Mouse (Mus musculus) heart, postnatal 36 days (tissue): ENCODE measurements at regions not wholly inside any gene's neighbourhood (a gene's known extent, or its start where the extent isn't known, plus 50 kb on each side); places are given as distances from the start of the nearest gene placed in this dataset.
A peak's percentile ranks its signal among the peaks of the same experiment; 100 is the strongest.
"Not testable (repeated sequence)": the region's sequence is repeated elsewhere in the genome, so short reads cannot be mapped to it uniquely, and the experiment has no call there.

Source experiments
- DNase-seq, 2 experiments: peaks; one replicate each; pipeline ENCODE4 v3.0.0; 2021 to 2022
- intact Hi-C: fragments of 180-260 bp; cut with DNase I; formaldehyde crosslinking; loops from one replicate; pipeline ENCODE4 v1.15.1; 2025

GRCm38 (mm10) chr7:62179387-62179786 lies 167.0 kb upstream of the Ndn start:
- intact Hi-C loops: loop anchor here (5.0 kb wide), 1 partner anchor 203 kb away; no protein-coding TSS in a partner anchor

DNA sequence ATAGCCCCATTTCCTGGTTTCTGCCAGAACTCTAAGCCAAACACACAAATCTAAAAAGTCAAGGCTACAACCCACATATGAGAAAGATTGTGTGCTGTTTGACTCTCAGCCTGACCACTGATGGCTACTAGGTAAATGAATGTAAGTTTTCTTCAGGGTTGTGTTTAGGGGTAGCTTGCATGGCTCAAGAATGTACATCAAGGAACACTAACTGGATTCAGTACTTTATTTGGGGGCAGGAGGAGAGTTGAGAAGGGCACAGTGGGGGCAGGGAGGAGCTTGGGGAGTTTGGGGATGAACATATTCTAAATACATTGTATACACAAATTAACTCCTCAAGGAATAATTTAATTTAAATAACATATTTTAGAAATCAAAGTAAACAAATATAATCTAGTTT lies 137.8 kb upstream of the Ndn start:
- intact Hi-C loops: no loop called here
- no peak for DNase-seq

More at GRCm38 (mm10) chr7:62179387-62179786, 167.0 kb upstream of the Ndn start:
- DNase-seq: no peak

- DNase-seq: peak in 1 of 2 experiments; percentile 4
- intact Hi-C loops: no loop called here
Measured at GRCm38 (mm10) chr7:62209117-62209700, 137.2 kb upstream of the Ndn start.

- intact Hi-C loops: no loop called here
Measured at GRCm38 (mm10) chr7:62225184-62225583, 121.2 kb upstream of the Ndn start.

DNA sequence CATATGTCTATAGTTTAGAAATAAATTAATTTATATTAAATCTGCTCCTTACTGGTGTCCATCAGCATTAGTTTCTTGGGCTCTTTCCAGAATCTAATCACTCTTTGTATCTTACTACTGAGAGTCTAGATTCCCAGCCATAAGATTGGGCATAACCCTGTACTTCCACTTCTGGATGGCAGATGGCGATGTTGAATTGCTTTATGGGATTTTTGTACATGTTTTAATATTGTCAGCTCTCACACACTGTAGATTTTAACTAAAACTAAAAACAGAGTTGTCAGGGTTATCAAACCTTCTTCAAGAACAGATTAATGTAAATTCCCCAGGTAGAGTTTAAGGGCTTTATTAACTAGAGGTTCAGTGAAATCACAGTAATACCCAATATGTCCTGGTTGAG lies 118.6 kb upstream of the Ndn start:
- no peak for DNase-seq
- intact Hi-C loops: loop anchor here (1.0 kb wide), 1 partner anchor 155 kb away; no protein-coding TSS in a partner anchor

More at GRCm38 (mm10) chr7:62225184-62225583, 121.2 kb upstream of the Ndn start:
- no peak for DNase-seq

- DNase-seq: no peak
- intact Hi-C loops: no loop called here
Measured at GRCm38 (mm10) chr7:62230713-62231112, 115.7 kb upstream of the Ndn start.

DNA sequence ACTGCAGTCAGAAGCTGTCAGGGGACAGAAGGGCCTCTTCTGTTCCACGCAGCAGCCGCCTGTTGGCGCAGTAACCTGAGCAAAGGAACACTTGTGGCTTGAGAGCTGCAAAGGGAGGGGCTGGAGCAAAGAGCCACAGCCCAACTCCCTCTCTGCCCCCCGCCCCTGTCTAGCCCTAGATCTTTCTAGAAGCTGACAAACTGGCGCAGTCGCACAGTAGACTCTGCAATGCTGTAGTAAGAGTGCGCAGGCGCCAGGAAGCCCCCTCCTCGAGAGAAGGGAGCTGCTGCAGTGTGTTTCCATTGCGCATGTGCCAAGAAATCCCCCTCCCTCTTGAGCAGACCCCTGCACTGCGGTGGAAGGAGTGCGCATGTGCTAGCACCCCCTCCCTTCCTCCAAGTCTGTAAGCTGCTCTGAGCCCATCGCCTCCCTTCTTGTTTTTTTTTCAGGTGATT lies 115.2 kb upstream of the Ndn start:
- DNase-seq: no peak
- intact Hi-C loops: no loop called here

GRCm38 (mm10) chr7:62232076-62232475 lies 114.3 kb upstream of the Ndn start:
- intact Hi-C loops: no loop called here
- no peak for DNase-seq

DNA sequence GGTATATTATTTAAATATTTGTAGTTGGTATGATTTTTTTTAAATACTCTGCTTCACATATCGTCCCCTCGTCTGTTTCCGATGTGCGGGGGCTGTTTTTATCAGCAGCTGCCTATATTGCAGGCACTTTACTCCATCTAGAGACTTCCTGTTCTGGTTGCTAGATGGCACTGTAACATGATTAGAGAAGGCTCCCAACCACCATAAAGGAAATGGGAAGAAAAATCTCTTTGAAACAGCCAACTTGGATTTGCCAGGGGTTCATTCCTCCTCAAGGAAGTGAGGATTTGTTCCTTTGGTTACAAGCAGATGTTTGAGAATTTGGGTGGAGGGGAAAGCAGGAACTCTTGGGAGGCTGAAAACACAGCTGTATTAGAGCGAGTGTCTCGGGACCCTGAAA lies 112.3 kb upstream of the Ndn start:
- intact Hi-C loops: no loop called here
- DNase-seq: no peak

DNA sequence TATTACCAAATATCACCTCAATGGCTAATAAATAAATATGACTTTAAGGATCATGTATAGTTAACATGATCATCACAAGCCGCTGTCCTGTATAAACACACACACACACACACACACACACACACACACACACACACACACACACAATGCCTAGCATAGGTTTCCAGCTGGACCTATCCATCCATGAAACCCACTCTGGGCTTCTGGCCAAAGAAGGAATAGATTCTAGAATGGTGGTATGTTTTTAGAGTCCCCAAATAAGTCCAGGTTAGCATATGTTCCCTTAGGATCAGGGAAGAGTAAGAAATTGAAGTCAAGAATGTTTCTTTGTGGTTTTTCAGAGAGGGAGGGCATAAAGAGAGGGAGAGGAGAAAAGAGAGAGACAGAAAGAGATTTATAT lies 110.6 kb upstream of the Ndn start:
- DNase-seq: no peak
- intact Hi-C loops: no loop called here

- no peak for DNase-seq
- intact Hi-C loops: no loop called here
Measured at GRCm38 (mm10) chr7:62261688-62262114, 84.7 kb upstream of the Ndn start.

DNA sequence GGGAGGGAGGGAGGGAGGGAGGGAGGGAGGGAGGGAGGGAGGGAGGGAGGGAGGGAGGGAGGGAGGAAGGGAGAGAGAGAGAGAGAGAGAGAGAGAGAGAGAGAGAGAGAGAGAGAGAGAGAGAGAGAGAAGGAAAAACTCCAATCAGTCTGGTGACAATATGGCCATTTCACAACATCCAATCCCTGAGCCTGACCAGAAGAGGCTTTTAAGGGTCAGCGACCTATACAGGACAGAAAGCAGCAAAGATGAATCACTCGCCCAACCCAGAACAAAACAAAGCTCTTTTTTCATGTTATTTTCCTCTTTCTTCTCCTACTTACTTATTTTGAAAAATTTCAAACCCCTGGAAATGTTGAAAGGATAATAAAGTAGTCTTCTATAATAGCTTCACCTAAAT lies 84.2 kb upstream of the Ndn start:
- DNase-seq: not testable (repeated sequence)

GRCm38 (mm10) chr7:62269156-62269855 lies 77.1 kb upstream of the Ndn start:
- no peak for DNase-seq
- intact Hi-C loops: no loop called here

More for the DNA sequence above, 84.2 kb upstream of the Ndn start:
- intact Hi-C loops: not testable (repeated sequence)

GRCm38 (mm10) chr7:62276219-62276618 lies 70.2 kb upstream of the Ndn start:
- intact Hi-C loops: no loop called here
- DNase-seq: no peak

DNA sequence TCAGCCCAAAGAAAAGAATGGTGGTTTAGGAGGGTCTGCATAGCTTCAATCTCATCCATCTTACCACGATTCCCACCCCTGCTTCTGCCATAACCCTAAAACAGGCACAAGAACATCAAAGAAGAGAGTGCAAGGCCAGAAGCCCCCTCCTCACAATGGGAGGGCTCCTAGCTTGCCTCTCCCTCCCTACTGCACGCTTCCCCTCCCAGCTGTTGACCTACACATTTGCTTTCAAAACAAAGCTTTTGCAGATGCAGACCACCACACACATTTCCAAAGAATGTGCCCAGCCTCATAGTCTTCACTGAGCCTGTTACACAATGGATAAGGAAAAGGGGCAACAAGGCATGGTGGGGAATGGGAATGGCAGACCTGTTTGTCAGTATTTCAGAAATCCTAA lies 67.9 kb upstream of the Ndn start:
- DNase-seq: no peak
- intact Hi-C loops: no loop called here

- no peak for DNase-seq
- intact Hi-C loops: no loop called here
Measured at GRCm38 (mm10) chr7:62279022-62279421, 67.3 kb upstream of the Ndn start.
